Mouse (Mus musculus): ENCODE results near the gene Nek2. TPM values are rescaled to one million over a fixed set of nuclear protein-coding genes. Genes with fewer than 3 reads are reported as not detected.

Gene Nek2
- polyA plus RNA-seq, 1 experiment from 2014 or later, result 55.6 TPM

DNA sequence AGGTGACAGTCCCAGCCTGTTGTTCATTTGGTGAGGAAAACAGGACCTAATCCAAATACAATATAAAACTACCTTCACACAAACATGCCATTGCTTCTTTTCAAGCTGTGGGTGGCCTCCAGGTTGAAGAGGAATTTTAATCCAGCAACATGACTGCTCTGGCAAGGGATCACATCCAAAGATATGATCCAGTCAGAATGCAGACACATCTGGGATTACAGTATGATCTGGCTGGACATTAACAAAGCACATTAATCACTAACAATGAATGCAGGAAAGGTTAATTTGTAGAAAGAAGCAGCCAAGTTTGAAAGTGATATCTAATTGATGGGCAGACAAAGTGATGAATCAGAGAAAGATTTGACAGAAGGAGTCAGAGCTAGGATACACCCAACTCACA lies 36.9 kb downstream of the Nek2 start:
- ATAC-seq (replicated peaks; ENCODE audit: low FRiP score), result no peak
- no peaks in the 10 kb centered on the region; the same call in 1 of the 2 replicates for H3K9me3 ChIP-seq (ENCODE audit: control insufficient read depth, low read length)

DNA sequence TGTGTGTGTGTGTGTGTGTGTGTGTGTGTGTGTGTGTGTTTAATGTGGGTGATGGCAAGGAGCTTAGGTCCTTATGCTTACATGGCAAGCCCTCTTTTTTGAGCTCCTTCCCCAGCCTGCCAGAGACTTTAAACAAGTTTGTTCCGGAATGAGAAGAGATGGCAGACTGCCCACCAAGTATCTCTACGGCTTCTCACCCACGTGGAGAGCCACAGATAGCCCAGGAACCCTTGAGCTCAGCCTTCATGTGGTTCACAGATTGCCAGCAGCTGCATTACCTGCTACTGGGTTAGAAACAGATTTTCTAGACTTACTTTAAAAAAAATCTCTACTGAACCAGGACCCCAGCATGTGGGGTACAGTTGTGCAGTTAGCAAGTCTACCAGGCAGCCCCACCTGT lies 38.6 kb downstream of the Nek2 start:
- Histone ChIP-seq H3K4me2 (ENCODE audit: low read depth, low read length, severe bottlenecking) (no peak overlapping the region), H3K9ac (ENCODE audit: low read length) (no peak overlapping the region), H3K36me3 (ENCODE audit: control insufficient read depth, insufficient read depth, low read length) (no peaks in the 10 kb centered on the region), H3K9me3 (ENCODE audit: control insufficient read depth, low read length) (no peaks in the 10 kb centered on the region; the same call in 1 of the 2 replicates), H3K27ac (ENCODE audit: low read depth, low read length) (no peak overlapping the region), H3K27me3 (ENCODE audit: control insufficient read depth, insufficient read depth, low read length) (no peaks in the 10 kb centered on the region), H3K4me3 (ENCODE audit: low read depth, low read length) (no peak overlapping the region), H3K4me1 (replicated peaks; ENCODE audit: control insufficient read depth, insufficient read depth, low read length) (no peaks in the 10 kb centered on the region; the same call in 1 of the 2 replicates)
- no peak for ATAC-seq (replicated peaks; ENCODE audit: low FRiP score)
- WGBS, result 96% methylated on average over 3 of the region's 3 CpGs
- DNase-seq (ENCODE audit: low spot score), result no peak

More for the DNA sequence above, 36.9 kb downstream of the Nek2 start:
- Histone ChIP-seq H3K9ac (ENCODE audit: low read length) (no peak overlapping the region), H3K27me3 (ENCODE audit: control insufficient read depth, insufficient read depth, low read length) (no peaks in the 10 kb centered on the region), H3K4me2 (ENCODE audit: low read depth, low read length, severe bottlenecking) (no peak overlapping the region), H3K36me3 (ENCODE audit: control insufficient read depth, insufficient read depth, low read length) (no peaks in the 10 kb centered on the region), H3K27ac (ENCODE audit: low read depth, low read length) (no peak overlapping the region), H3K4me3 (ENCODE audit: low read depth, low read length) (no peak overlapping the region), H3K4me1 (replicated peaks; ENCODE audit: control insufficient read depth, insufficient read depth, low read length) (no peaks in the 10 kb centered on the region; the same call in 1 of the 2 replicates)
- DNase-seq (ENCODE audit: low spot score), result no peak

DNA sequence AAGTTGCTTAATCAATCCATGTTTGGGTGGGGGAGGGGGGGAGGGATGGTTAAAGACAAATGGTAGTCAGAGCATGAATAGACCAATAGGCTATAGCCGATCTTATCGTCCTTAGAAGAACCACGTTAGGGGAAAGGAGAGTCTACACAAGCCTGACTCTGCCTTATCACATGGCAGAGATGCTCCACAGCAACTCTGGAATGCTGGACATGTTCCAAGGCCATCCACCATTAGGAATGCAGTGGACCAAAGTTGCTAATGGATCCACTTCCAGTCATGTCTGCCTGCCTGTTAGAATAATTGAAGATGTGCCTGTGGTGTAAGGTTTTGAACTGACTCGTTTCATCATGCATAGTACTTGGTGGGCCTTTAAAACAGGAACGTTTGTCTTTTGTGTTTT lies 40.0 kb downstream of the Nek2 start:
- no peaks in the 10 kb centered on the region; the same call in 1 of the 2 replicates for H3K4me1 ChIP-seq (replicated peaks; ENCODE audit: control insufficient read depth, insufficient read depth, low read length)
- no peaks in the 10 kb centered on the region for H3K27me3 ChIP-seq (ENCODE audit: control insufficient read depth, insufficient read depth, low read length)
- no peak overlapping the region for H3K4me3 ChIP-seq (ENCODE audit: low read depth, low read length)
- ATAC-seq (replicated peaks; ENCODE audit: low FRiP score) (no peak), DNase-seq (ENCODE audit: low spot score) (no peak)
- no peaks in the 10 kb centered on the region for H3K36me3 ChIP-seq (ENCODE audit: control insufficient read depth, insufficient read depth, low read length)
- WGBS, result 91% methylated on average over 5 of the region's 5 CpGs
- H3K9ac ChIP-seq (ENCODE audit: low read length), result no peak overlapping the region
- no peak overlapping the region for H3K27ac ChIP-seq (ENCODE audit: low read depth, low read length)
- H3K9me3 ChIP-seq (ENCODE audit: control insufficient read depth, low read length), result no peaks in the 10 kb centered on the region; the same call in 1 of the 2 replicates
- no peak overlapping the region for H3K4me2 ChIP-seq (ENCODE audit: low read depth, low read length, severe bottlenecking)

DNA sequence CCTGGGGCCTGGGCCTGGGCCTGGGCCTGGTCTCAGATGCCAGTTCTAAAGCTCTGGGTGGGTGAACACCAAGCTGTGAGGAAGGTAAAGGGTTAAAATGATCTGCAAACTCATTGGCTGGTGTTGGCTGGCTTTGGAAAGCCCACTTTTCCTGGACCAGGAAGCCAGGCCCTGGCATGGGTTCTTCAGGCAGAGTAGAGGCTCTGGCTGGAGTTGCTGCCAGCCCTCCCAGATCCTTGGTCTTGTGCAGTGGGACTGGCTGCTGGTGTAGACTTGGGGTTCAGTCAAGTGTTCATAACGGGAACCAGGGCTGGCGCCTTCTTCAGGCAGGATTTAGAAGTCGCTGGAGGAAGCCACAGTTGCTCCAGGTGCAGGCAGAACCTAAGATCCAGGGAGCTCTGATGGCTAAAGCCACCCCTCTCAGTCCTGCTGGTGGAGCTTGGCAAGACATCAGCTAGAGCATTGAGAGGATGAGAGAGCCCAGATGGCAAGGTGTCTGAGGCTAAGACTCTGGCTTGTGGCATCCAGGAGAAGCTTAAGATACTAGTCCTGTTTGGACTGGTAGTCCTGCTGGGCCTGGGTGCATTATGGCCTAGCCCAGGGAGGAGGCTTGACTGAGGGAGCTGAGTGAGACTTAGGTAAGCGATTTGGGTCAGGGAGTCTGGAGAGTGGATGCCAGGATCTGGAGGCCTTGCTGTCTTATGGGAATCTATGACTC lies 42.7 kb downstream of the Nek2 start:
- H3K4me2 ChIP-seq (ENCODE audit: low read depth, low read length, severe bottlenecking), result no peak overlapping the region
- no peaks in the 10 kb centered on the region for H3K27me3 ChIP-seq (ENCODE audit: control insufficient read depth, insufficient read depth, low read length)
- H3K9ac ChIP-seq (ENCODE audit: low read length), result no peak overlapping the region
- no peak overlapping the region for H3K27ac ChIP-seq (ENCODE audit: low read depth, low read length)
- ATAC-seq (replicated peaks; ENCODE audit: low FRiP score) (no peak), DNase-seq (ENCODE audit: low spot score) (no peak)
- H3K4me1 ChIP-seq (replicated peaks; ENCODE audit: control insufficient read depth, insufficient read depth, low read length), result no peaks in the 10 kb centered on the region; the same call in 1 of the 2 replicates
- 67% methylated on average over 4 of the region's 4 CpGs for WGBS
- H3K4me3 ChIP-seq (ENCODE audit: low read depth, low read length), result no peak overlapping the region
- H3K36me3 ChIP-seq (ENCODE audit: control insufficient read depth, insufficient read depth, low read length), result no peaks in the 10 kb centered on the region
- H3K9me3 ChIP-seq (ENCODE audit: control insufficient read depth, low read length), result no peaks in the 10 kb centered on the region

DNA sequence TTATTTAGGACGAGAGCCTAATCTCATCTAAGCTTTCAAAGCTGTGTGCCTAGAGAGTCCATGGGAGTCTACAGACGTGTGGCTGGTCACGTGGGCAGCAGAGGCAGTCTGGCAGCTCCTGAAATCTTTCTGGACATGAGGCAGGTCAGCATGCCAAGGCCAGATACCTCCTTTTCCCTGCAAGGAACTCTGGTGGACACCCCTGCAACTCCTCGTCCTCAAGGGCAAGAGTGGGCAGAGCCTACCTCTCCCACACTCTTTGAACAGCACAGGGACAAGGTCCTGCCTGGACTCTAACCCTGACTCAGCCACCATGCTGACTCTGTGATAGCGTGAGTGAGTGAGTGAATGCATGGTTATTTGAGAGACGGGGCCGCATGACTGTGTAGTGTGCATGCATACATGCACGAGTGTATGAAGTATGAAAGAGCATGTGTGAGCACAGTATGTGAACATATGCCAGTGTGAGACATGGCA lies 43.3 kb downstream of the Nek2 start:
- 89% methylated on average over 8 of the region's 8 CpGs for WGBS
- Histone ChIP-seq H3K36me3 (ENCODE audit: control insufficient read depth, insufficient read depth, low read length) (no peaks in the 10 kb centered on the region), H3K9me3 (ENCODE audit: control insufficient read depth, low read length) (no peaks in the 10 kb centered on the region), H3K4me1 (replicated peaks; ENCODE audit: control insufficient read depth, insufficient read depth, low read length) (no peaks in the 10 kb centered on the region; the same call in 1 of the 2 replicates), H3K27ac (ENCODE audit: low read depth, low read length) (no peak overlapping the region), H3K4me2 (ENCODE audit: low read depth, low read length, severe bottlenecking) (no peak overlapping the region), H3K27me3 (ENCODE audit: control insufficient read depth, insufficient read depth, low read length) (no peaks in the 10 kb centered on the region), H3K9ac (ENCODE audit: low read length) (no peak overlapping the region), H3K4me3 (ENCODE audit: low read depth, low read length) (no peak overlapping the region)
- no peak for ATAC-seq (replicated peaks; ENCODE audit: low FRiP score)
- DNase-seq (ENCODE audit: low spot score), result no peak

DNA sequence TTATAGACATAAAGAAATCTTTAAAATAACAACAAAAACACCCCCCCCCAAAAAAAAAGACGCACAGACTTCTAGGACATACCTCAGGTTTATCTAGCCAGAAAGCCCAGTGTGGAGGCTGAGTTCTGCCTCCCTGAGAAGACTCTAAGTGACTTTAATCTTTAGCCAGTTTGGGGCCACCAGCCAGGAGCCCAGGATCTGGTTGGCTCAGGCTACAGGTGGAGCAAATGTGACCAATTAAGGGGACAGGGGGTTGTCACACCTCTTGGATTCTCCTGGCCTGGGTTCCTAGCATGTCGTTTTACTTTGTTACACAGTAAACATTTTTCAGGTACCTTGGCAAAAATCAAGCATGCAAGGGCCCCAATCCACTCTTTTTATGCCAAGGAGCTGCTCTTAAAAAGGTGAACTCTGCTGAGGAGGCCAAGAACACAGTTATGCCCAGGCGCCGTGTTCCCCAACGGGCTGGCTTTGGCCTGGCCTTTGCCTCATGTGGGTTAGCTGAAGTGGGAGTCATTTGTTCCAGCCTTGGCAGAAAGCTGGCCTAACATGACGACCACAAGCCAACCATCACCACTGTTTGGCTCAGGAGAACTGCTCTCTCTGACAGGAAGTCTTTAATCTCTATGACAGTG lies 50.9 kb downstream of the Nek2 start:
- Histone ChIP-seq H3K27ac (ENCODE audit: low read depth, low read length) (no peak overlapping the region), H3K27me3 (ENCODE audit: control insufficient read depth, insufficient read depth, low read length) (no peaks in the 10 kb centered on the region), H3K36me3 (ENCODE audit: control insufficient read depth, insufficient read depth, low read length) (no peaks in the 10 kb centered on the region), H3K4me3 (ENCODE audit: low read depth, low read length) (no peak overlapping the region), H3K4me2 (ENCODE audit: low read depth, low read length, severe bottlenecking) (no peak overlapping the region), H3K9ac (ENCODE audit: low read length) (no peak overlapping the region), H3K9me3 (ENCODE audit: control insufficient read depth, low read length) (no peaks in the 10 kb centered on the region), H3K4me1 (replicated peaks; ENCODE audit: control insufficient read depth, insufficient read depth, low read length) (no peaks in the 10 kb centered on the region)
- WGBS, result 84% methylated on average over 6 of the region's 6 CpGs
- ATAC-seq (replicated peaks; ENCODE audit: low FRiP score), result no peak
- no peak for DNase-seq (ENCODE audit: low spot score)

DNA sequence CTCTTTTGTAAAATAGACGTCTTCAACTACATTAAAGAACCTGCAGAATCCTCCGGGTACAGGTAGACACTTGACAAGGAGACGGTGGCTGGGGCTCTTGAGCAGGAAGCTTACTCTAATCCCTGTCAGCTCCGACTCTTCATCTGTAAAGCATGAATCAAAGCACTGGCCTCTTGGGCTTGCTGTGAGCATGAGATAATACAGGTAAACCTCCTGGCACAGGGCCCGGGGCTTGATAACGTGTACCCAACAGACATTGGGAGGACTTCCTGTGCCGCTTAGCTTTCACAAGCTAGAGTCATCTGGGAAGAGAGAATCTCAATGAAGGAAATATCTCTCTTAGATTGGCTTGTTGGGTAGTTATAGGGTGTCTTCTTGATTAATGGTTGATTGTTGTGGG lies 53.8 kb downstream of the Nek2 start:
- no peak for ATAC-seq (replicated peaks; ENCODE audit: low FRiP score)
- H3K4me2 ChIP-seq (ENCODE audit: low read depth, low read length, severe bottlenecking), result no peak overlapping the region
- WGBS, result 87% methylated on average over 7 of the region's 7 CpGs
- H3K27ac ChIP-seq (ENCODE audit: low read depth, low read length), result no peak overlapping the region
- H3K4me1 ChIP-seq (replicated peaks; ENCODE audit: control insufficient read depth, insufficient read depth, low read length), result no peaks in the 10 kb centered on the region
- no peak for DNase-seq (ENCODE audit: low spot score)
- H3K9me3 ChIP-seq (ENCODE audit: control insufficient read depth, low read length), result no peaks in the 10 kb centered on the region
- no peak overlapping the region for H3K9ac ChIP-seq (ENCODE audit: low read length)
- H3K27me3 ChIP-seq (ENCODE audit: control insufficient read depth, insufficient read depth, low read length), result no peaks in the 10 kb centered on the region
- H3K4me3 ChIP-seq (ENCODE audit: low read depth, low read length), result no peak overlapping the region
- no peaks in the 10 kb centered on the region for H3K36me3 ChIP-seq (ENCODE audit: control insufficient read depth, insufficient read depth, low read length)

DNA sequence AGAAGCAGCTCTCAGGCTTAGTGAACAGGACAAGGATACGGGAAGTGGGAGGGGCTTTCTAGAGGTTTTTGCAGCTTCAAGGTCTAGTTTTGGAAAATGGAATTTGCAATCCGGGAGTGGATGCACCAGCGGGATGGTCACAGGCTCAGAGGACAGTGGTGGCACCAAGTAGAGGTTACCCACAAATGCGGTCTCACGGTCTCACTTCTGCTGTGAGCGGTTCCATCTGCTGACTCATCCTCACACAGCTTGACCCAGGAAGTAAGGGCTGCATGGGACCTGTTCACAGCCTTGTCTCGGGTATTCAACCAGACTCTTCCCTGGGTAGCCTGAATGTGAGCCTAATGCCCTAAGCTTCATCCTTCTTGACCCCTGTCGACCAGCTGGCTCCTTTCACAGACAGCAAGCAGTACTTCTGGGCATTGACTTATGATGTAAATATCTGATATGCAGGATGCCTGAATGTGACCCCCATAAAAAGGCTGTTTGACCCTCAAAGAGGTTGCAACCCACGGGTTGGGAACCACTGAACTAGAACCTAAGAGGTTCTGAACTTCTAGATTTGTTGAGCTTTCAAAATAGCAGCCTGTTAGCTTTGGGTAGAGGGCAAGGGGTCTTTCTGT lies 54.5 kb downstream of the Nek2 start:
- Histone ChIP-seq H3K27me3 (ENCODE audit: control insufficient read depth, insufficient read depth, low read length) (no peaks in the 10 kb centered on the region), H3K4me3 (ENCODE audit: low read depth, low read length) (no peak overlapping the region), H3K36me3 (ENCODE audit: control insufficient read depth, insufficient read depth, low read length) (no peaks in the 10 kb centered on the region), H3K27ac (ENCODE audit: low read depth, low read length) (no peak overlapping the region), H3K4me1 (replicated peaks; ENCODE audit: control insufficient read depth, insufficient read depth, low read length) (no peaks in the 10 kb centered on the region), H3K4me2 (ENCODE audit: low read depth, low read length, severe bottlenecking) (no peak overlapping the region), H3K9ac (ENCODE audit: low read length) (no peak overlapping the region), H3K9me3 (ENCODE audit: control insufficient read depth, low read length) (no peaks in the 10 kb centered on the region)
- DNase-seq (ENCODE audit: low spot score) (no peak), ATAC-seq (replicated peaks; ENCODE audit: low FRiP score) (no peak)
- WGBS, result 85% methylated on average over 9 of the region's 9 CpGs
